Mouse (Mus musculus): ENCODE measurements around the gene Stk11ip. TPM values are rescaled to one million over a fixed set of nuclear protein-coding genes. Genes with fewer than 3 reads are reported as not detected.

The Stk11ip gene
- total RNA-seq, 2 experiments from 2014 or later, result 8.9 to 9.2 TPM

GRCm38 (mm10) chr1:75502945-75503650 is 18.2 kb upstream of the Stk11ip start:
- intact Hi-C loops (cut with DNase I), result no loop called here
- DNase-seq (ENCODE audit: low spot score), result no peak

GRCm38 (mm10) chr1:75503651-75503980 is 17.7 kb upstream of the Stk11ip start:
- intact Hi-C loops (cut with DNase I), result no loop called here
- no peak for DNase-seq (ENCODE audit: low spot score)

GRCm38 (mm10) chr1:75504256-75505045 is 16.9 kb upstream of the Stk11ip start:
- DNase-seq (ENCODE audit: low spot score), result no peak

GRCm38 (mm10) chr1:75505159-75505955 is 16.0 kb upstream of the Stk11ip start:
- intact Hi-C loops (cut with DNase I), result loop anchor here (2.0 kb wide), 1 partner anchor 53 kb away; no protein-coding TSS in a partner anchor
- DNase-seq (ENCODE audit: low spot score), result peak; percentile 57

More at GRCm38 (mm10) chr1:75504256-75505045, 16.9 kb upstream of the Stk11ip start:
- intact Hi-C loops (cut with DNase I), result loop anchor here (2.0 kb wide), 1 partner anchor 54 kb away; no protein-coding TSS in a partner anchor

- intact Hi-C loops (cut with DNase I), result loop anchor here (2.0 kb wide), 1 partner anchor 53 kb away; no protein-coding TSS in a partner anchor
- DNase-seq (ENCODE audit: low spot score), result peak; percentile 71
Observed at GRCm38 (mm10) chr1:75505956-75506831, 15.1 kb upstream of the Stk11ip start, which contains the start of gene Obsl1. Gene Obsl1, minus strand, starts transcription at chr1:75506452.

- no peak for DNase-seq (ENCODE audit: low spot score)
- intact Hi-C loops (cut with DNase I), result no loop called here
Observed at GRCm38 (mm10) chr1:75507006-75507405, 14.3 kb upstream of the Stk11ip start, which contains the start of gene Inha. Gene Inha, plus strand, starts transcription at chr1:75507077.

- intact Hi-C loops (cut with DNase I), result no loop called here
- DNase-seq (ENCODE audit: low spot score), result no peak
Observed at GRCm38 (mm10) chr1:75509586-75509985, 11.7 kb upstream of the Stk11ip start.

GRCm38 (mm10) chr1:75510154-75510553 is 11.2 kb upstream of the Stk11ip start:
- DNase-seq (ENCODE audit: low spot score), result no peak
- intact Hi-C loops (cut with DNase I), result no loop called here

GRCm38 (mm10) chr1:75511437-75512210 is 9.7 kb upstream of the Stk11ip start:
- intact Hi-C loops (cut with DNase I), result no loop called here
- no peak for DNase-seq (ENCODE audit: low spot score)

GRCm38 (mm10) chr1:75512550-75512949 is 8.8 kb upstream of the Stk11ip start:
- DNase-seq (ENCODE audit: low spot score), result no peak
- intact Hi-C loops (cut with DNase I), result no loop called here

GRCm38 (mm10) chr1:75516703-75517380 is 4.5 kb upstream of the Stk11ip start:
- intact Hi-C loops (cut with DNase I), result no loop called here
- no peak for DNase-seq (ENCODE audit: low spot score)

GRCm38 (mm10) chr1:75517984-75518383 is 3.3 kb upstream of the Stk11ip start:
- no peak for DNase-seq (ENCODE audit: low spot score)
- intact Hi-C loops (cut with DNase I), result no loop called here

GRCm38 (mm10) chr1:75518427-75518826 is 2.9 kb upstream of the Stk11ip start:
- intact Hi-C loops (cut with DNase I), result no loop called here
- no peak for DNase-seq (ENCODE audit: low spot score)

GRCm38 (mm10) chr1:75519576-75519975 is 1.8 kb upstream of the Stk11ip start:
- DNase-seq (ENCODE audit: low spot score), result no peak
- intact Hi-C loops (cut with DNase I), result no loop called here

GRCm38 (mm10) chr1:75524679-75525078 is 3.4 kb downstream of the Stk11ip start:
- DNase-seq (ENCODE audit: low spot score), result no peak
- intact Hi-C loops (cut with DNase I), result loop anchor here (5.0 kb wide), 1 partner anchor 47 kb away; the partner anchor contains the start of genes Chpf and Tmem198

GRCm38 (mm10) chr1:75530546-75530945 is 9.2 kb downstream of the Stk11ip start:
- DNase-seq (ENCODE audit: low spot score), result no peak
- intact Hi-C loops (cut with DNase I), result no loop called here

GRCm38 (mm10) chr1:75532280-75533172 is 11.2 kb downstream of the Stk11ip start:
- no peak for DNase-seq (ENCODE audit: low spot score)
- intact Hi-C loops (cut with DNase I), result no loop called here
